Mouse (Mus musculus): ENCODE measurements around the gene Naa50.

Naa50 gene
- long read RNA-seq, experiment 1, full-length matches to known transcripts = 39 of 47 reads
- long read RNA-seq, experiment 1, partial matches to known transcripts = 0 of 47 reads
- long read RNA-seq, experiment 1, other reads (novel, unspliced or antisense) = 8 of 47 reads
- long read RNA-seq, experiment 2, full-length matches to known transcripts = 46 of 52 reads
- long read RNA-seq, experiment 2, partial matches to known transcripts = 1 of 52 reads
- long read RNA-seq, experiment 2, other reads (novel, unspliced or antisense) = 5 of 52 reads

GRCm38 (mm10) chr16:44139536-44140185 lies at the start of gene Naa50, which contains the start of gene Atp6v1a:
Gene Naa50 (plus strand): TSS chr16:44139830.
Gene Atp6v1a (minus strand): TSS chr16:44139705.
- intact Hi-C loops (cut with DNase I) = no loop called here

GRCm38 (mm10) chr16:44099377-44099776 lies 40.3 kb upstream of the Naa50 start:
- intact Hi-C loops (cut with DNase I) = no loop called here

- intact Hi-C loops (cut with DNase I) = no loop called here
These were observed 38.4 kb upstream of the Naa50 start for GRCm38 (mm10) chr16:44101181-44101710.

GRCm38 (mm10) chr16:44102925-44103324 lies 36.7 kb upstream of the Naa50 start:
- intact Hi-C loops (cut with DNase I) = no loop called here

- intact Hi-C loops (cut with DNase I) = no loop called here
These were observed 35.5 kb upstream of the Naa50 start for GRCm38 (mm10) chr16:44103806-44104766.

GRCm38 (mm10) chr16:44105211-44105610 lies 34.4 kb upstream of the Naa50 start:
- intact Hi-C loops (cut with DNase I) = no loop called here

GRCm38 (mm10) chr16:44109002-44109401 lies 30.6 kb upstream of the Naa50 start:
- intact Hi-C loops (cut with DNase I) = no loop called here

- intact Hi-C loops (cut with DNase I) = no loop called here
These were observed 19.7 kb upstream of the Naa50 start for GRCm38 (mm10) chr16:44119753-44120501.

GRCm38 (mm10) chr16:44122122-44122521 lies 17.5 kb upstream of the Naa50 start:
- intact Hi-C loops (cut with DNase I) = no loop called here

GRCm38 (mm10) chr16:44122574-44122973 lies 17.1 kb upstream of the Naa50 start:
- intact Hi-C loops (cut with DNase I) = no loop called here

- intact Hi-C loops (cut with DNase I) = no loop called here
These were observed 16.5 kb upstream of the Naa50 start for GRCm38 (mm10) chr16:44122982-44123725.

GRCm38 (mm10) chr16:44123786-44124185 lies 15.8 kb upstream of the Naa50 start:
- intact Hi-C loops (cut with DNase I) = no loop called here

- intact Hi-C loops (cut with DNase I) = no loop called here
These were observed 14.9 kb upstream of the Naa50 start for GRCm38 (mm10) chr16:44124713-44125112.

GRCm38 (mm10) chr16:44125436-44125835 lies 14.2 kb upstream of the Naa50 start:
- intact Hi-C loops (cut with DNase I) = no loop called here

- intact Hi-C loops (cut with DNase I) = no loop called here
These were observed 13.2 kb upstream of the Naa50 start for GRCm38 (mm10) chr16:44126437-44126836.

GRCm38 (mm10) chr16:44132300-44132699 lies 7.3 kb upstream of the Naa50 start:
- intact Hi-C loops (cut with DNase I) = no loop called here

- intact Hi-C loops (cut with DNase I) = no loop called here
These were observed 6.4 kb upstream of the Naa50 start for GRCm38 (mm10) chr16:44133187-44133586.

GRCm38 (mm10) chr16:44136511-44137021 lies 3.1 kb upstream of the Naa50 start:
- intact Hi-C loops (cut with DNase I) = no loop called here

- intact Hi-C loops (cut with DNase I) = no loop called here
These were observed 1.2 kb upstream of the Naa50 start for GRCm38 (mm10) chr16:44138377-44138978.
